Mouse (Mus musculus) limb, embryonic 11.5 days (tissue): ENCODE results near the gene Ceacam20. TPM values are rescaled to one million over a fixed set of nuclear protein-coding genes. Genes with fewer than 3 reads are reported as not detected.

Experiments
- ATAC-seq: fragments of 200-750 bp; cut with Nextera tagmentation; 2 replicates; pipeline ENCODE4 v1.8.0; 2017; ENCODE audit warnings: low read depth; ENCODE audit not compliant: insufficient number of reproducible peaks, low FRiP score, low TSS enrichment
- DNase-seq: peaks from one replicate; pipeline ENCODE4 v3.0.0-alpha.2; 2015; ENCODE audit warnings: low spot score
- H3K27ac ChIP-seq: fragments of 300-500 bp; sonication (generic); replicated peaks from 2 replicates; pipeline ENCODE4 v1.5.1; 2014; ENCODE audit warnings: low read depth, mild to moderate bottlenecking, low read length
- H3K27me3 ChIP-seq: fragments of 300-500 bp; sonication (generic); 2 replicates; pipeline ENCODE4 v1.6.1; 2014; ENCODE audit warnings: mild to moderate bottlenecking, low read length, mixed read lengths; ENCODE audit not compliant: control insufficient read depth, insufficient read depth
- H3K36me3 ChIP-seq: fragments of 300-500 bp; sonication (generic); 2 replicates; pipeline ENCODE4 v1.6.1; 2014; ENCODE audit warnings: mild to moderate bottlenecking, low read length, moderate library complexity, mixed read lengths; ENCODE audit not compliant: control insufficient read depth, insufficient read depth
- H3K4me1 ChIP-seq: fragments of 300-500 bp; sonication (generic); 2 replicates; pipeline ENCODE4 v1.6.1; 2014; ENCODE audit warnings: low read length, mixed read lengths; ENCODE audit not compliant: control insufficient read depth, insufficient read depth
- H3K4me2 ChIP-seq: fragments of 300-500 bp; sonication (generic); 2 replicates; pipeline ENCODE4 v1.6.1; 2014; ENCODE audit warnings: low read depth, mild to moderate bottlenecking, moderate library complexity; ENCODE audit not compliant: severe bottlenecking
- H3K4me3 ChIP-seq: fragments of 300-500 bp; sonication (generic); 2 replicates; pipeline ENCODE4 v1.5.1; 2014; ENCODE audit warnings: low read depth, low read length
- H3K9ac ChIP-seq: fragments of 300-500 bp; sonication (generic); 2 replicates; pipeline ENCODE4 v1.6.1; 2014; ENCODE audit warnings: mild to moderate bottlenecking, low read length
- H3K9me3 ChIP-seq: fragments of 300-500 bp; sonication (generic); 2 replicates; pipeline ENCODE4 v1.6.1; 2016; ENCODE audit warnings: low read length; ENCODE audit not compliant: control insufficient read depth
- WGBS: fragments of 180-500 bp; shearing (Covaris S2); extraction: QIAGEN DNeasy Blood & Tissue Kit; methylation state at CpG from one replicate; pipeline ENCODE4 v1.1.7; 2014; 5-methylcytosine and 5-hydroxymethylcytosine counted together
- polyA plus RNA-seq: library from polyadenylated mRNA; unstranded; fragments of >200 nt; fragmentation: Nextera tagmentation; extraction: Ambion mirVana; gene quantifications from 2 replicates; pipeline ENCODE4 v1.2.1, GENCODE M21; 2014

Ceacam20 gene
- polyA plus RNA-seq, 1 experiment from 2014 or later, result not detected

DNA sequence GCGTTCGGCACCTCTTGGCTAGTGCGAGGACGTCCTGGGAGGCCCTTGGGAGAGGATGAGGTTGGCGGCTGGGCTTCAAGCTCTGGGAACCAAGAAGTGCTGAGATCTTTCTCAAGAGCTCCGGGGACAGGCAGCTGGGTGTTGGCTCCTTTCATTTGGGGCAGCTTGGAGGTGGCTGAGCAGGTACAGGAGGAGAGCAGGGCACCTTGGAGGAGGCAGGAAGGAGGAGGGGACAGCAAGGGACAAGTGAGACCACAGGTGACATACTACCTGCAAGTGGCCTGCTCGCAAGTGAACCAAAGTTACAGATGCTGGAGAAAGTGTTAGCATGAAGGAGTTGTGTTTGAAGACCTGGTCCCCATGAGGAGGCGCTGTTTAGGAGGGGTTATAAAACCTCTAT is 20.5 kb upstream of the Ceacam20 start:
- H3K4me2 ChIP-seq, result no peak overlapping the region
- WGBS, result 92% methylated on average over 8 of the region's 8 CpGs
- ATAC-seq (no peak), DNase-seq (no peak)
- no peaks in the 10 kb centered on the region for H3K36me3 ChIP-seq
- H3K27ac ChIP-seq, result no peak overlapping the region
- H3K4me1 ChIP-seq, result no peaks in the 10 kb centered on the region
- H3K9ac ChIP-seq, result no peak overlapping the region
- H3K9me3 ChIP-seq, result no peaks in the 10 kb centered on the region; the same call in 1 of the 2 replicates
- no peak overlapping the region for H3K4me3 ChIP-seq
- H3K27me3 ChIP-seq, result no peaks in the 10 kb centered on the region

GRCm38 (mm10) chr7:19945201-19945600 is 20.0 kb upstream of the Ceacam20 start:
- DNase-seq (no peak), ATAC-seq (no peak)
- no peaks in the 10 kb centered on the region for H3K4me1 ChIP-seq
- WGBS, result 91% methylated on average over 5 of the region's 5 CpGs
- no peaks in the 10 kb centered on the region for H3K27me3 ChIP-seq
- H3K4me3 ChIP-seq, result no peak overlapping the region
- H3K9me3 ChIP-seq, result no peaks in the 10 kb centered on the region; the same call in 1 of the 2 replicates
- no peak overlapping the region for H3K4me2 ChIP-seq
- H3K9ac ChIP-seq, result no peak overlapping the region
- no peak overlapping the region for H3K27ac ChIP-seq
- H3K36me3 ChIP-seq, result no peaks in the 10 kb centered on the region

DNA sequence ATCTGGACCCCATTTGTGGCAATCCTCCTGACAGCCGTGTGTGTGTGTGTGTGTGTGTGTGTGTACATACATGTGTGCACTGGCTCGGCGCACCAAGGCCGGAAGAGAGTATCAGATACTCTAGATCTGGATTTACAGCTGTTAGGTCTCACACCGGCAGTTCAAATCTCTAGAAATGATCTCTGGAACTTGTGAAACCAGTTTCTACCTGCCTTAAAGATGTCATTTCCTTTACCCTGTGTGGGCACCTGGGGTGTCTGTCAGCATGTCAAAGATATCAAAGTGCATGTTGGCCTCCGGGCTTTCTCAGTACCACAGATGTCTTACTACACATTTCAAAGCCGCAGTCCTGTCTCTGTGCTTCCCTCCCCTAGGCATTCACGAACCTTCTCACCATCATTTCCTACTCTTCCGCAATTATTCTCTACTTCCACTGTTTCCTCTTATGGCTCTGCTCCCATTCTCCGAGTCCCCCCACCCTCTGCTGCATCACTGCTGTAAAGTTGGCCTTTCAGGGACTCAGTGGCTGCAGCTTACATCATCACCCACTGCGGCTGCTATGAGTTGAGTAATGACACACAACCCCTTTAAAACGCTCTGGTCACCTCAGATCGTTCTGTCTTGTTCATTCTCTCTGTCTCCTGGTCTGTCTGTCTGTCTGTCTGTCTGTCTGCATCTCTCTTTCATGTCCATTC is 19.2 kb upstream of the Ceacam20 start:
- H3K4me2 ChIP-seq, result no peak overlapping the region
- H3K4me1 ChIP-seq, result no peaks in the 10 kb centered on the region
- H3K9ac ChIP-seq, result no peak overlapping the region
- H3K27ac ChIP-seq, result no peak overlapping the region
- no peak overlapping the region for H3K4me3 ChIP-seq
- WGBS, result 83% methylated on average over 13 of the region's 13 CpGs
- ATAC-seq (no peak), DNase-seq (no peak)
- no peaks in the 10 kb centered on the region for H3K27me3 ChIP-seq
- H3K9me3 ChIP-seq, result no peaks in the 10 kb centered on the region; the same call in 1 of the 2 replicates
- no peaks in the 10 kb centered on the region for H3K36me3 ChIP-seq

GRCm38 (mm10) chr7:19948956-19949355 is 16.3 kb upstream of the Ceacam20 start:
- ATAC-seq, result no peak
- H3K4me2 ChIP-seq, result no peak overlapping the region
- DNase-seq, result no peak
- H3K4me3 ChIP-seq, result no peak overlapping the region
- 79% methylated on average over 12 of the region's 12 CpGs for WGBS
- H3K36me3 ChIP-seq, result no peaks in the 10 kb centered on the region
- no peak overlapping the region for H3K9ac ChIP-seq
- H3K9me3 ChIP-seq, result no peaks in the 10 kb centered on the region; the same call in 1 of the 2 replicates
- no peaks in the 10 kb centered on the region for H3K4me1 ChIP-seq
- H3K27me3 ChIP-seq, result no peaks in the 10 kb centered on the region
- no peak overlapping the region for H3K27ac ChIP-seq

GRCm38 (mm10) chr7:19949996-19950395 is 15.2 kb upstream of the Ceacam20 start:
- H3K9me3 ChIP-seq, result no peaks in the 10 kb centered on the region
- no peaks in the 10 kb centered on the region for H3K4me1 ChIP-seq
- no peak overlapping the region for H3K4me2 ChIP-seq
- no peak overlapping the region for H3K27ac ChIP-seq
- no peaks in the 10 kb centered on the region for H3K27me3 ChIP-seq
- no peak overlapping the region for H3K4me3 ChIP-seq
- no peaks in the 10 kb centered on the region for H3K36me3 ChIP-seq
- DNase-seq (no peak), ATAC-seq (no peak)
- H3K9ac ChIP-seq, result no peak overlapping the region
- 52% methylated on average over 10 of the region's 10 CpGs for WGBS

DNA sequence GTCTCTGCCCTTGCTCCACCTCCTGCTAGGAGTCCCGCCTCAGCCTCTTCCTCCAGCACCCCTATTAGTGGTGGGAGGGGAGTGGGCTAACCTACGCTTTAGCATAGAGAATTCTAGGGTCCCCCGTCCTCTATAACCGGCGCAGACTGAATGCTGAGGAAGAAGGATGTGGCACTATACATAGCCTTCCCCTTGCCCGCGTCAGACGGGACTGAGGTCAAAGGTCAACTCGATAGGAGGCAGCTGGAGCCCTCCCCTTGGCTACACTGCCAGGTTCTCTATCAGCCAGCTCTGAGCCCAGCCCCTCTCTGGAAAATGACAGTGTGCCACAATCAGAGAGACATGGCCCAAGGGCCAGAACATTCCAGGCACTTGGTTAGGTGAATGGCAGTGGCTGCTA is 14.6 kb upstream of the Ceacam20 start, which contains the start of gene Igsf23:
Gene Igsf23, minus strand, starts transcription at position 168 of the 400 bp plus-strand sequence.
- no peak for ATAC-seq
- Histone ChIP-seq H3K9me3 (no peaks in the 10 kb centered on the region), H3K9ac (no peak within 1 kb of the TSS), H3K4me3 (no peak within 1 kb of the TSS), H3K27me3 (no peaks in the 10 kb centered on the region), H3K27ac (no peak within 1 kb of the TSS), H3K4me2 (no peak within 1 kb of the TSS), H3K36me3 (no peaks in the 10 kb centered on the region), H3K4me1 (no peaks in the 10 kb centered on the region)
- WGBS, result 54% methylated on average over 9 of the region's 9 CpGs
- DNase-seq, result no peak

DNA sequence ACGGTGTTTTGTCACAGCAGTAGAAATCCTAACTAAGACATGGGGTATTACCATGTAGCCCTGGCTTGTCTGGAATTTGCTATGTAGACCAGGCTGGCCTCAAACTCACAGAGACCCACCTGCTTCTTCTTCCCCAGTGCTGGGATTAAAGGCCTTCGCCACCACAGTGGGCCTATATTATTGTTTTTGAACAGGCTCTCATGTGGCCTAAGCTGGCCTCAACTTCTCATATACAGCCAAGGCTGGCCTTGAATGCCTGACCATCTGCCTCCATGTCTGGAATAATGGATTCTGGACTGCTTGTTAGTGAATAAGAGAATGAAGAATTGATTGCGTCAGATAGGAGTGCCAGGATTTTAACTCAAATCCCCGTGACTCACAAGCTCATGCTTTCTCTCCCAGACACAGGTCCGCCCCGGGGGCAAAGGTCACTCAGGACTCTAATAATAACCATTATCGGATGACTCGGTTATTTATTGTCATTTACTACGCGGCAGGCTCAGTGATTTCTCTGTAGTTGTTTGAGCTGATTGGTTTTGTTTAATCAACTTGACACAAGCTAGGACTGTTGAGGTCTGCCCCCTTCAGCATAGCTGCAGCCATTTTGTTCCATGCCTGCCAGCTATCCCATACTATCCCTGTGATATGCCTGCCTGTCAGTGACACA is 12.8 kb upstream of the Ceacam20 start:
- Histone ChIP-seq H3K27me3 (no peaks in the 10 kb centered on the region), H3K4me3 (no peak overlapping the region), H3K9ac (no peak overlapping the region), H3K36me3 (no peaks in the 10 kb centered on the region), H3K9me3 (no peaks in the 10 kb centered on the region), H3K4me2 (no peak overlapping the region), H3K4me1 (no peaks in the 10 kb centered on the region), H3K27ac (no peak overlapping the region)
- WGBS, result 77% methylated on average over 10 of the region's 10 CpGs
- ATAC-seq, result no peak
- DNase-seq, result no peak

DNA sequence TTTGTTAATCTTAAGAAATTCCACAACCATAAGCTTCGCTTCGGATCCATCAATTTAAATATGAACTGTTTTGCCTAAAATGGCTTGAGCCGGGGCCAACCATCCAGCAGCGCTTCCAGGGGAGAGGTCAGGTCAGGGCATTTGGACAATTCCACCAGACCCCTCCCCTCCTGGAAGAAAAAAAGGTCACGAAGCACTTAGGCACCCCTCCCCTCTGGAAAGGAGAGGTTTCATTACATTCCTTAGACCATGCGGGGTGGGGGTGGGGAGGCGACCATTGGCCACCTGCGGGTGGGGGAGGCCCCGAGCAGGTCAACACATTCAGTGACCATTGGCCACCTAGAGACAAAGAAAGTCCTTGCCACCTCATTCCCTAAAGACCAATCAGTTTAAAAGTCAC is 12.2 kb upstream of the Ceacam20 start:
- H3K4me1 ChIP-seq, result no peaks in the 10 kb centered on the region
- WGBS, result 52% methylated on average over 9 of the region's 9 CpGs
- H3K36me3 ChIP-seq, result no peaks in the 10 kb centered on the region
- DNase-seq, result no peak
- H3K4me2 ChIP-seq, result no peak overlapping the region
- H3K9me3 ChIP-seq, result no peaks in the 10 kb centered on the region
- ATAC-seq, result no peak
- no peak overlapping the region for H3K9ac ChIP-seq
- H3K27ac ChIP-seq, result no peak overlapping the region
- no peak overlapping the region for H3K4me3 ChIP-seq
- no peaks in the 10 kb centered on the region for H3K27me3 ChIP-seq
